Mouse (Mus musculus): ENCODE measurements at regions not wholly inside any gene's neighbourhood (a gene's known extent, or its start where the extent isn't known, plus 50 kb on each side); places are given as distances from the start of the nearest gene placed in this dataset.

GRCm38 (mm10) chr6:54766485-54767112 lies 50.1 kb upstream of the Znrf2 start:
- H3K4me1 ChIP-seq: peaks cover 64% of the 10 kb centered on the region
- H3K4me3 ChIP-seq (replicated peaks): no peak overlapping the region
- TF ChIP-seq FLI1 (IDR thresholded peaks at IDR 0.05; ENCODE audit: low read length) (no peak), GATA1 (IDR thresholded peaks at IDR 0.05; ENCODE audit: borderline replicate concordance, low read length) (no peak)

More at GRCm38 (mm10) chr6:54766485-54767112, 50.1 kb upstream of the Znrf2 start:
- Histone ChIP-seq H3K36me3 (replicated peaks; ENCODE audit: low read length) (no peaks in the 10 kb centered on the region), H3K9me3 (no peaks in the 10 kb centered on the region), H3K27me3 (replicated peaks) (peaks cover 8% of the 10 kb centered on the region)

Data from megakaryocyte, embryonic 14.5 days (primary cell).